Mouse (Mus musculus): ENCODE measurements at regions not wholly inside any gene's neighbourhood (a gene's known extent, or its start where the extent isn't known, plus 50 kb on each side); places are given as distances from the start of the nearest gene placed in this dataset.

DNA sequence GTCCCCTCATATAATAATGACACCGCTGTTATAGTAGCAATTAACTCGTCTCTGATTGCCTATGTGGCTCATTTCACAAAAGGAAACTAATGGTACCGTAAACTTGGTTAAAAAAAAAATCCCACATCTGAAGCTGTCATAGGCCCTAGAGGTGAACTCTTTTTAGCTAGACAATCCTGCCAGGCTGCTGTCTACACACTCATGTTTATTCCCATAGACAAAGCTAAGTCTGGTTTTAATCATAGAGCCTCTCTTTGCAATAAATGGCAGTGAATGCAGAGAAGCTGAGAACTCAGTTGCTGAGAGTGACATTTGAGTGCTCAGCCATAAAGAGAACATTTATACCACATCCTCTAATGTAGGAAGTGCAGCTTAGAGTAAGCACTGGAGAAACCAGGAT lies 111.3 kb upstream of the Adra1d start:
- DNase-seq (ENCODE audit: low read depth), result no peak

DNA sequence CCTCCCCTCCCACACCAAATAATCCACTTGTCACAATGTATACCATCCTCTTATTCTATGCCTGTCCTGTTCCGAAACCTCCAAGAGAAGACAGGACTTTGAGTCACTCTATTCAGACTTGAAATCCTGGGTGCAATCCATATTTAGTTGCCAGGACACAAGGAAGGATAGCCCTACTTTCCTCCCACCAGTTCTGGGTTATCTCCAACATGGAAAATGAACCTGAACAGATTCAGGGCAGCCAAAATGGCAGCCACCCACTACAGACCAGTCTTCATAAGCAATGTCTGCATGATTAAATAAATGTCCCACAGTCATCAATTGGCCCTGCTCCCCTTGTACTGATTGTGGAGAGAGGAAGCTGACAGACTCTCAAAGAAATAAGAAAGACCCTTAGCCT lies 110.6 kb upstream of the Adra1d start:
- DNase-seq (ENCODE audit: low read depth), result no peak

DNA sequence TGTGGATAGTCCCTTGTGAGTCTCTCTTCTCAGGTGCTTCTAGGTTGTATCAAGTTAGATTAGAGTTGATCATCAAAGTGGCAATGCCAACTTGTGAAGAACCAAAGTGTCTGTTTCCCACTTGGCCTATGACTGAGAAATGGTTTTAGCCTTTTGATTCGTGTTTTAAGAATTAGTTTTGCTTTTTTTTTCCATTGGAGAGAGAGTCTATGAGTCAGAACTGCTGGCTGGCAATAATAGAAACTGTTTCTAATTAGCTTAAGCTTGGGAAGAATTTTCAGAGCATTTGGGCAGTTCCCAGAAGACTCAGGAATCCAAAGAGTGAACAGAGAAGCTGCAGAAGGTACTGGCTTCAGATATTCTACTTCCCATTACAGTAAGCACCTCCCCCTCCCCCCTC lies 110.1 kb upstream of the Adra1d start:
- no peak for DNase-seq (ENCODE audit: low read depth)

DNA sequence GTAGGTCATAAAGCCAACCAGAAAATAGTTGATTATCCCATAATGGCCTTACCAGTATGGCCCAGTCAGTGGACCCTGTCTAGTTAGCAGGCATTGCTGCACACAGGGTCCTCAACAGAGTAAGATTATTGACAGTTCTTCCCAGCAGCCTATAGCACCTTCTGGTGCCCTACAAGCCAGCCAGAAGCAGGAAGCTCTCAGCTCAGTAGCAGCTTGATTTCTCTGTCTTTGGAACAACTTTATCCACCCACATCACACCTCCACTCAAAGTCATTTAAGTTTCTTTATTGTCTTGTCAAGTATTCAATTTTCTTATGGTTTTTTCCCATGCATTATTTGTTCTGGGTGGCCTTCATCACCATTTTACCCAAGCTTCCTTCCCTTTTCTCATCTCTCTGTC lies 108.8 kb upstream of the Adra1d start:
- no peak for DNase-seq (ENCODE audit: low read depth)

DNA sequence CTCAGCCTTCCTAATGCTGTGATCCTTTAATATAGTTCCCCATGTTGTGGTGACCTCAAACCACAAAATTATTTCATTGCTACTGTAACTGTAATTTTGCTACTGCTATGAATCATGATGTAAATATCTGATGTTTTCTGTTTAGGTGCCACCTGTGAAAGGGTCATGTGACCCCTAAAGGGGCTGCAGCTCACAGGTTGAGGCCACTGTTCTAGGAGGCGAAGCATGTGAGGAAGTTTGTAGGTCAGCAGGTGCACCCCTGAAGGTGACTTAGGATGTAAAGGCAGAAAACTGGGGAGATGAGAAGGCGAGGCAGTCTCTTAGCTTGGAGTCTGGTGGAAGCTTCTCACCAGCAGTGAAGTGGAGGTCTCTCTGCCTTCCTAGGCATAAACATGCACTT lies 105.8 kb upstream of the Adra1d start:
- DNase-seq (ENCODE audit: low read depth), result no peak

DNA sequence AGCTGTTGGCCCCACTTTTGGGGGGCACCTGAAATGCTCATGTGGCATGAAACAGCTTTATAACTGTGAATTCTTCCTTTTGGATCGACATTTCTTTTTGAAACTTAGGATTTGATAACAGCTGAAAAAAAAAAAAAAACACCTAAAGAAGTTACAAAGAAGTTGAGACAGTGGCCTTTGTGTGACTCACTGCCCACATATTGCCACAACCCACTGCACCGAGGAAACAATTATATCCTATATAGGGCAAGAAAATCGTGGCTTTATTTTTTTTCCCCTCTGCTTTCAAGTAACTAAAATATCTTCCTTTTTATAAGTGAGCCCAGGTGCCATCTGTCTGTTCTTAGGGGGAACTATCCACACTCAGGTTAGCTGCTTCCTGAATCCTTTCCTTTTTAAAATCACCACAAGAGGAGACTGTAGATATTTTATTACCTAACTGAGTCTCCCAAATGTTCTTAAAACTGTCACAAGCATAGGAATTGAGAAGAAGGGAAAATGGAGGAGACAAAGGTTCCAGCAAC lies 104.8 kb upstream of the Adra1d start:
- no peak for DNase-seq (ENCODE audit: low read depth)

DNA sequence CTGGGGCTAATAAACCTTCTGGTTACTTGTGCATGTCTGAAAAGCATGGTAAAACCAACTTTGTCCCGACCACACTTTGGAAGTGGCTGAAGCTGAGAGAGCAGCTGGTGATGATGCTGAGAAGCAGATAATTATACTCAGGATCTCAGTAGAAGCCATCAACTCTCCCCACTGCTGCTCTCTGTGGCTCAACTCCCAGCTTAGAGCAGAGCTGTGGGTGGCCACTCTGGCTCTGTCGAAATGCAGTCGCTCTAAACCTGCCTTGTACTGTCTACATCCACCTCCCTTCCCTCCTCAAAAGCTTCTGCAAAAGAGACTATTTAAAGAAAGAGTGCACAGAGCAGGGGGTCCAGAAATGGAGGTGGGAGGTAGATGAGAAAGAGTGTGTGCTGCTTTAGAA lies 102.5 kb upstream of the Adra1d start:
- no peak for DNase-seq (ENCODE audit: low read depth)

DNA sequence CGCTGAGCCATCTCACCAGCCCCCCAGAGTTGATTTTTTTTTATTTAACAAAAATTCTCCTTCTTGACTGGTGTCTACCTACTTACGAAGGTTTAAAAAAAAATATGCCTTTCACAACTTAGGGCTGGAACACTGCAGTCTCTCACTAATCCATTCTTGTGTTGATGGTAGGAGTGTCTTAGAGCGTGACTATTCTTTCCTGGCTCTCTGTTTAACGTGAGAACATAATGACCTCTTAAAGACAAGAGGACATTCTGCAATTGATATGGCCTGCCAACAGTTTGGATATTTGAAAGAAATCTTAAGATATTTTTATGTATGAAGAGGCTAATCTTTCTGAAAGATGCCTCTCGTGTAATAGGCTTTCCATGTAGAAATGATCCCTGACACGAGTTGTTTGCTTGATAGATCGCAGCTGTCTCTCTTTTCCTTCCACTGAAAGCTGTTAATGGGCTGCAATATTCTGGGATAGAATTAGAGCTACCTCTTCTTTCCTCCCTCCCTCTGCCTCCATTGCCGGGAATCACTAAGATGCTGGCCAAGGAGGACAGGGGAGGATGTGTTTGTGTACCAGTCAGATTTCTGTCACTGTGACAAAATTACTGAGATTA lies 101.2 kb upstream of the Adra1d start:
- no peak for DNase-seq (ENCODE audit: low read depth)

DNA sequence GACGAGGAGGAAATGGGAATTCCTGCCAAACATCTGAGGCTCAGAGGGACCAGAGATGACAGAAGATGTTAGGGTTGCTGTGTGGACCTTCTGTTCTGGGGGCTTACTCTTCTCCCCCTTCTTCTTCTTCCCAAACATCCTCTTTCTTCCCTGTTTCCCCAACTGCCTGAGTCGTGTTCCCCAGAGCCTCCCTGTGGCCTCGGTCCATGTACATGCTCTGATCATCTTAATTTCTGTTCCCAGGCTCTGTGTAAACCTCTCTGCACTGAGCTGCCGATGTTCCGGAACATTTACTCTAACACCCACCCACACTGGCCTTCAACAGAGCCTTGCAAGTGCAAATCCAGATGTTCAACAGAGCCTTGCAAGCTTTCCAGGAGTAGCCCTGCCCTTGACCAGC lies 90.1 kb upstream of the Adra1d start:
- no peak for DNase-seq (ENCODE audit: low read depth)

DNA sequence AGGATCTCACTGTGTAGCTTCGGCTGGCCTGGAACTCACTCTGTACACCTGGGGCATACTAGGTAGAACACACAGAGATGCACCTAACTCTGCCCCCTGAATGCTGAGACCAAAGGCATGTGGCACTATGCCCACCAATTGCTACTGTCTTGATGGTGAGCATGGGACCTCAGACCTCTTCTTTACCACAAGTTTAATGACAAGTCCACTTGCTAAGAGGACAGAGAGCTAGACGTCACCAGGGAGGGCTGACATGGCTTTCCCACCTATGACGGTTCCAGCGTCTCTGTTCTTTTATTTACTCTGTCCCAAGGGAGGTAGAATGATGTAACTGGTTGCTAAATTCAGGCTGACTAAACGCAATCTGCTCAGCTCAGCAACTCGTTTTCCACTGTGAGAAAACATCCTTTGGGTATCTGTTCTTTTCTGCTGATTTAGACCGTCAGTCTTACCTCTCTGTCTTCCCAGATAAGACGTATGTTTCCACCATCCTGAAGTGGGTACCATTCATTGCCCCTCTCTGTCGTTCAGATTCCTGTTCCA lies 88.6 kb upstream of the Adra1d start:
- no peak for DNase-seq (ENCODE audit: low read depth)

DNA sequence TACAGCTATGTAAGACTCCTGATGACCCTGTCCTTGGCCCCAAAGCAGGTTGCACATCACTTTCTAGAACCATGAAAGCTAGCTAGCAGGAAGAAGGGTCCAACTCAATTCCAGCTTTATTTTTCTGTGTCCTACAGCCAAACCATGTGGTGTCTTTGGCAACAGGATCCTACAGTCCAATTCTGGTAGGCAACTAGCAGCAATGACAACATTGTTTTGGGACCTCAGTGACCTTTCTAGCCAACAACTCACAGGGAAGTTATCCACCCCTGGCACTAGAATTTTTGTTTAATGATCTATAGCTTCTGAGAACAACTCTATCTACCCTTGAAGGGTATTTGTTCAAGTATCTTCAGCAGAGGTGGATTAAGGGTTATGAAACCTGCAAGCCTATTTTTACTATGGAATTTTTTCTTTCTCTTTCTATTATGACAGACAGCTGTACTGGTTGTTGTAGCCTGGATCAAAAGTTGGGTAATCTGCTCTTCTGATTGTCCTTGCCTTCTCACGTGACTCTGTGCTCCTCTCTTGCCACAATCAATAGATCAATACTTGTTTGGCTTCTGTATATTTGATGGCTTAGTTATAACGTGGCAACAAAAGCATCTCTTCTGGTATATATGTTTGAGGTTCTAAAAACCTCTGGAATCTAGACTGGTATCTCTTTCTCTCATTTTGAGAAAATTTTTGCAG lies 82.2 kb upstream of the Adra1d start:
- no peak for DNase-seq (ENCODE audit: low read depth)

DNA sequence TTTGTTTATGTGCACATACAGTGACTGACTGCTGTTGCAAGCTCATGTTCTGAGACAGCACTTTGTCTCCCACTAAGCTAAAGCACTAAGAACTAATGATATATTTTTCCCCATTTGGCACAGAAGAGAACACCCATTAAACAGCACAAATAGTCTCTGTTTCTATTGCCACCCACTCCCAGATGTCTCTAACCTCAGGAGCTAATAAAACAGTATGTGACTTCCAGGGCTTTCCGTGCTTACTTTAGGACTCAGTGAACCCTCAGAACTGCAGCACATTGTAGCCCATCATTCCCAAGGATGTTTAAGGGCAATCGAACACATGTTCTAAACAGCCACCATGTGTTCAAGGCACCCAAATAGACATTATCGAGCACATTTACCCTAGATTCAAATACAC lies 80.4 kb upstream of the Adra1d start:
- no peak for DNase-seq (ENCODE audit: low read depth)

DNA sequence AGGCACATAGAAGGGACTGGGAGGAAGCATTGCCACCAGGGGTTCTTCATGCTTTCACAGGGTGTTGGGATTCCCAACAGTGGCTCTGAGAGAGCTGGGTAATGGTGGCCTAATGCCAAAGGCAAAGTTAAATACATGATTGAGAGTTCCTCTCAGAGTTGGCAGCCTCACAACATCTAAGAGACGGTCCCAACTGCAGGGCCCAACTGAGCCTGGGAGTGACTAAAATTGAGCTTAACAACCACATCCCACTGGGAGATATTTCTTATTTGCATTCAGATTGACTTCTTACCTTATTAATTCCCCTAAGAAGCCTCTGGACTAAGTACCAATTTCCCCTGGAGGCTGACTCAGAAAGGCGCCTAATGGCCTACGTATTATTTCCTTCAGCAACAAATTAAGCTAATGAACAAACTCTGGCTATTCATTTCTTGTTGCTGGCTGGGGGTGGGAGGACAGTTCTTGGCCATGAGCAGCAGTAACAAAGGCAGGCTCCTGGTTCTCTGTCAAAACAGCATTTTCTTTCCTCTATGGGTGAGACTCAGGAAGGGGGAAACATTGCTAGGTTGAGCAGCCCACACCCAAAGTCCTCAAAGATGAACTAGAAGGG lies 77.0 kb upstream of the Adra1d start:
- no peak for DNase-seq (ENCODE audit: low read depth)

DNA sequence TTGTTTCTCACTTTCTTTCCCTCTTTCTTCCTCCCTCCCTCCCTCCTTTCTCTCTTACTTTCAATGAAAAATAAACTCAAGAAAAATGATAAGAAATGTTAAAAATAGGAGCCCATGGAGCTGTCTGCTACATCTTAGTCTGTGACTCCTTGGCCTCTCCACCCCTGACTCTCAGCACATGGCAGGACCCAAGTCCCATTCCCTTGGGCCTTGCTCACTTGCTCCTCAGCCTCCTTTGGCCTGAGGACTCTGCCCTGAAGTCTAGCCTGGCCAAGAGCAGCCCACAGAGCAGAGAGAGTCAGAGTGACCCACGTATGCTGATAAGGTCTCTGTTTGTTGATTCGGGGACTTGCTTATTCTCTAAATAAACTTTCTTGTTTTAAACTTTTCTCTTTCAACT lies 73.7 kb upstream of the Adra1d start:
- no peak for DNase-seq (ENCODE audit: low read depth)

DNA sequence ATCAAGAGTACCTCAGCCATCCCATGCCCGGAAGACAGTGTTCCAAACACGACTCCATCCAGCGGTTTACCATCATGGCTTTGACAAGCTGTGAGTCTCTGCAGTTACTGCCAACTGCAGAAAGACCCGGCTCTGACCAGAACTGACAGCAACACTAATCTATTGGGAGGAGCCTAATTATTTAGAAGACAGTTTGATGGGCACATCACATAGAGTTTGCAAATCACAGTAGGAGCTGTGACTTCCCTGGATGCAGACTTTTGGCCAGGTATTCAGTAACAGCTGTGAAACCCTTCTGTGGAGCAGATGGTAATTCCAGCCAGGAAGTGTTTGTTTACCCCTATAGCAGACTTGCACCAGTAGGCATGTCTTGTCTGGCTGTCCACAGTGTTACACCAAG lies 55.8 kb upstream of the Adra1d start:
- no peak for DNase-seq (ENCODE audit: low read depth)

DNA sequence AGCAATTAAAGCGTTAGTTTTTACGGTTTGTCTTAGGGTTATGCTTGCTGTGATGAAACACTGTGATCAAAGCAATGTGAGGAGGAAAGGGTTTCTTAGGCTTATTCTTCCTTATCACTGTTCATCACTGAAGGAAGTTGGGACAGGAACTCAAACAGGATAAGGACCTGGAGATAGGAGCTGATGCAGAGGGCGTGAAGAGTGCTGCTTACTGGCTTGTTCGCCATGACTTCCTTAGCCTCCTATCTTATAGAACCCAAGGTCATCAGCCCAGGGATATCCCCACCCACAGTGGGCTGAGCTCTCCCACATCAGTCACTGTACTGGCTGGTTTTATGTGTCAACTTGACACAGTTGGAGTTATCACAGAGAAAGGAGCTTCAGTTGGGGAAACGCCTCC lies 50.4 kb upstream of the Adra1d start:
- DNase-seq (ENCODE audit: low read depth), result no peak

Data from c-Kit-positive CD71-positive TER-119-negative erythroid progenitor cells, embryonic 14.5 days (primary cell).